Mouse (Mus musculus) lung, adult 2 months (tissue): ENCODE results near the gene Mark1. TPM values are rescaled to one million over a fixed set of nuclear protein-coding genes. Genes with fewer than 3 reads are reported as not detected.

Source experiments
- DNase-seq: peaks from one replicate; pipeline ENCODE4 v3.0.0; 2022
- H3K4me1 ChIP-seq: fragments of 200-500 bp; 2 replicates; pipeline ENCODE4 v1.6.1; 2011; ENCODE audit warnings: low read length; ENCODE audit not compliant: control insufficient read depth, insufficient read depth
- H3K4me3 ChIP-seq: fragments of 200-500 bp; replicated peaks from 2 replicates; pipeline ENCODE3; 2011; ENCODE audit warnings: low read depth, mild to moderate bottlenecking, control low read depth, low read length; ENCODE audit errors: extremely low read depth
- CTCF ChIP-seq: fragments of 200-500 bp; IDR thresholded peaks from 2 replicates; pipeline ENCODE4 v1.5.1; 2011; ENCODE audit warnings: mild to moderate bottlenecking, low read length, control low read depth; ENCODE audit not compliant: insufficient read depth
- POLR2A ChIP-seq: fragments of 200-500 bp; IDR thresholded peaks from 2 replicates; pipeline ENCODE4 v1.6.1; 2011; ENCODE audit warnings: low read depth, mild to moderate bottlenecking, control low read depth, low read length, borderline replicate concordance; ENCODE audit errors: extremely low read depth
- WGBS: fragments of 180-500 bp; shearing (Covaris S2); methylation state at CpG from one replicate; pipeline ENCODE4 v1.1.7; 2018; 5-methylcytosine and 5-hydroxymethylcytosine counted together
- polyA plus RNA-seq: library from polyadenylated mRNA; depleted of rRNA; stranded (reverse); fragments of >200 nt; gene quantifications from 2 replicates; pipeline ENCODE4 v1.2.3, GENCODE M21; 2012; rRNA removed

The Mark1 gene
- polyA plus RNA-seq, 1 experiment = 3.7 TPM

DNA sequence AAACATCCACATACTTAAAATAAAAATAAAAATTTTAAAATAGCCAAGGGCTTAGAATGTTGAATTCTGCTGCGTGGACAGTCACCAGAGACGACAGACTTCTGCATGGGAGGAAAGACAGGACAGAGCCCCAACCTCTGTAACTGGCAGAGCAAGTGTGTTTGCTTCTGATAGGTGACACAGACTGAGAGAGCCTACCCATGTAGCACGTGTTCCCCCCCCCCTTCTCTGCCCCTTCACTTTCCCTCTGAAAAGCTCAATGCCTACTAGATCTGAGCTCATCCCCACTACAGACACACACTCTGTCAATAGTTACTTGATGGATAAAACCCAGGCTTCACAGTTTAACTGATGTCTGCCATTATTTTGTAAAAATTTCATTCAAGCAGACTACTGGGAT, 152.4 kb downstream of the Mark1 start:
- no peak for DNase-seq
- H3K4me1 ChIP-seq = peaks cover 18% of the 10 kb centered on the region
- WGBS = 44% methylated on average over 3 of the region's 3 CpGs
- TF ChIP-seq POLR2A (no peak), CTCF (no peak)
- H3K4me3 ChIP-seq = no peak overlapping the region

Other genes with a start within 250 kb of the Mark1 start
- 1.2 and 1.6 TPM in 2 replicates for gene Marc1, start 188.3 kb downstream of the Mark1 start, polyA plus RNA-seq
- 73.3 and 79.9 TPM in 2 replicates for gene Marc2, start 153.1 kb downstream of the Mark1 start, polyA plus RNA-seq
- gene C130074G19Rik, start 116.4 kb downstream of the Mark1 start, polyA plus RNA-seq = 23.9 and 31.7 TPM in 2 replicates
- gene Rab3gap2, start 204.5 kb upstream of the Mark1 start, polyA plus RNA-seq = 16.2 and 20.3 TPM in 2 replicates